Mouse (Mus musculus): ENCODE measurements at regions not wholly inside any gene's neighbourhood (a gene's known extent, or its start where the extent isn't known, plus 50 kb on each side); places are given as distances from the start of the nearest gene placed in this dataset.
"Not testable (repeated sequence)": the region's sequence is repeated elsewhere in the genome, so short reads cannot be mapped to it uniquely, and the experiment has no call there.

DNA sequence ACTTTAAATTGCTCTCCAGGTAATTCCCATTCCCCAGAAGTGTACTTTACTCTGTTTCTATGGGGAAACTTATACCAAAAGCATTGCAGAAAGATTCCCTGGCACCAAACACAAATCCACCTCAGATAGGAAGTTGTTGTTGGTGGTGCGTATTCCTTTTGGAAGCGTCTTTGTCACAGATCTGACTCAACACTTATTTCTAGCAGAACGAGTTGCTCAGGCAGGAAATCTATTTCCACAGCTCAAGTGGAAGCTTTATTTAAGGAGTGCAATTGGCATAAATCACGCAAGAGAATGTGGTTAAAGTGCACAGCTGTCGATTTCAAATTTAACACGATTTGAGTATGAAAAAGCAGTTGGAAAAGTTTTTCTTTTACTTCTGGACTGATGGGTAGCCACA is 436.9 kb upstream of the Ghitm start:
- no peak for DNase-seq

- DNase-seq, result no peak
These were observed 423.2 kb upstream of the Ghitm start for GRCm38 (mm10) chr14:37558258-37558657.

GRCm38 (mm10) chr14:37523616-37524015 is 388.5 kb upstream of the Ghitm start:
- no peak for DNase-seq

DNA sequence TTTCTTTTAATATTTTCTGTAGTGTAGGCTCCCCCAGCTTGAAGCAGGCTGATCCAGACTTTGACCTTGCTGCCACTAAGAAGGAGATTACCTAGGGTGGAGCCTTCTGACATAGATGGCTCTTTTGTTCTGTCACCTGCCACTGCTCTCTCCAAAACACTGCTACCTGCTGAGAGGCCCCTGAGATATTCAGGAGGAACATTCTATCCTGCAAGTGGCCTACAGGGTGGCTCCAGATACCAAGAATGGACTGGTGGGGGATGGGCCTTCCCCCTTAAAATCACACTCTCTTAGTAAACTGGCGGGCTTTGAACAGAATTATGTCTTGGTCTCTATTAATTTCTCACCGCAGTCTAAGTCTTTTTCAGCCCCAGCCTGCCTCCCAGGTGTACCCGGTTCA is 385.6 kb upstream of the Ghitm start:
- not testable (repeated sequence) for DNase-seq

DNA sequence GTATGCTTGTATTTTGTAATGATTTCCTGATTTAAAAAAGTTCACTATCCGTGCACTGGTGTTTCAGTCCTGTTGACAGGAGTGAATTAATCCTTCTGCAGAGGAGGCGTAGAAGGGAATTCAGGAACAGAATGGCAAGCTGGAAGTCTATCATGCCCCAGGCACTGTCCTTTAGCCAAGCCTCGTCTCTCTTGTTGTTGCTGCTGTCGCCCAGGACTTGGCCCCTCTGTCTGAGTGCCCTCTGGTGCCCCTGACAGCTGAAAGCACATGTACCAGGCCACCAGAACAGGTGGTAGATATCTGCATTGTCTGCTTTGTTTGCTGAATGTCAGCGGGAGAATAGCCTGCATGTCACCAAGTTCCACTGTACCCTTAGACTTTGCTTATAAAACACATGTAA is 370.2 kb upstream of the Ghitm start:
- no peak for DNase-seq

DNA sequence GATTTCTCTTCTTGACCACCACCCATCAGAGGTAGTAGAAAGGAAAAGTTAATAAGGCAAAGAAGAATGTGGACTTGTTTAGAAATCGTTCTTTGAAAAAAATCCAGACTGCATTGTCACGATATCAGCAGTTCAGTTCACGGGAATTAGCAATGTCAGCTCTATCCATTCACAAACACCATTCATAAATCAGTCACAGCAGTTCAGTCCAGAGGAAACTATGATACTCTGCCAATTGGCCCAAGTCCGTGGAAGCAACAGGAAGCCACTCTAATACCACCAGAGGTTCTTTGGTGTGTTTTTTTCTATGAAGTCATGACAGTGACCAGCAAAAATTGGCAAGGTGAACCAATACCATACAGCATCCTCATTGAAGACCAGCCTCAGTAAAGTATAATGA is 355.6 kb upstream of the Ghitm start:
- DNase-seq, result no peak

GRCm38 (mm10) chr14:37485292-37485691 is 350.2 kb upstream of the Ghitm start:
- DNase-seq, result no peak

DNA sequence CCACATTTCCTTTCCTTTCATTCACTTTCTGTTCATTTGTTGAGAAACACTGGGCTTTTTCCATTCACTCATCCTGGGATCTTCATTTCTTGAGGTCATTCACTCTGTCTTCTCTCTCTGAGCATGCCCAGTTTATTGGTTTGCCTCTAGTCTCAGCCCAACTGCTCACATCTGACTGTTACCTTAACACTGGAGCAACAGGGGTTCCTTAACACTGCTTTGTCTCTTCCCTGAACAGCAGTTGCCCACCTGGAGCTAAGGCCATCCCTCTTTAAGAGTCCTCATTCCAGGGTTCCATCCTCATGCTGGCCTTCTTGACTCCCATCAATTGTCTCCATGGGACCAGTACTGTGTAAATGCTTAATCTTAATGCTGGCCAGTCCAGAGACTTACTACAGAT is 342.5 kb upstream of the Ghitm start:
- no peak for DNase-seq

GRCm38 (mm10) chr14:37468711-37469110 is 333.6 kb upstream of the Ghitm start:
- DNase-seq, result no peak

DNA sequence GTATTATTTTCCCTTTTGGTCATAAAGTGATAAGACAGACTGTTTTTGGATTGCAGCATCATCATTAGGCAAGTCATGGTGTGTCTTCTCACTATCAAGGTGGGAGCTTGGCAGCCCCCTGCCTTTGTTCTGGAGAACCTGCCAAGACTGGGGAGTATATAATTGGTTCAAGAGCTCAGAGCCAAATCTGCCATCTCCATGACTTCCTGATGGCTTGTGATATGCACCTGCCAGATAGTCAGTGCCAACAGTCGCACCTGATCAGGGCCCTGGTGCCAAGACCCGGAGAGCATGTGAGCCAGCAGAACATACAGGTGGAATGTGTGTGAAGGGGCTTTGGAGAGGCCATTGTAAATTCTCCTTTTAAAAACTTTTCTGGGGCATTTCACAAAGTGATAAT is 305.8 kb upstream of the Ghitm start:
- DNase-seq, result no peak

GRCm38 (mm10) chr14:37430656-37431055 is 295.6 kb upstream of the Ghitm start:
- no peak for DNase-seq

DNA sequence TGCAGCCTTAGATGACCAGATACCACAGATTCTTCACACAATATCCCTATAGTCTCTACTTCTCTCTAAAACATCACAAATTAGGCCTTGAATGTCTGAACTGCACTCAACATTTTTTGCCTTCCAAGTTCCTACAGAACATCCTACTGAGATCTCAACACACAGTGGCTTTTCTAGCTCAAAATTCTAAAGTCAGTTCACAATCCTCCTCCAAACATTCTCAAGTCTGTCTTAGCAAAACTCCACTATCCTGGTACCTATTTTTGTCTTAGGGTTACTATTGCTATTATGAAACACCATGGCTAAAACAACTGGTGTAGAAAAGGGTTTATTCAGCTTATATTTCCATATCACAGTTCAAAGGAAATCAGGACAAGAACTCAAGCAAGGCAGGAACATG is 290.4 kb upstream of the Ghitm start:
- no peak for DNase-seq

GRCm38 (mm10) chr14:37421566-37421965 is 286.5 kb upstream of the Ghitm start:
- no peak for DNase-seq

GRCm38 (mm10) chr14:37412583-37412982 is 277.5 kb upstream of the Ghitm start:
- not testable (repeated sequence) for DNase-seq

GRCm38 (mm10) chr14:37371972-37372371 is 236.9 kb upstream of the Ghitm start:
- no peak for DNase-seq

DNA sequence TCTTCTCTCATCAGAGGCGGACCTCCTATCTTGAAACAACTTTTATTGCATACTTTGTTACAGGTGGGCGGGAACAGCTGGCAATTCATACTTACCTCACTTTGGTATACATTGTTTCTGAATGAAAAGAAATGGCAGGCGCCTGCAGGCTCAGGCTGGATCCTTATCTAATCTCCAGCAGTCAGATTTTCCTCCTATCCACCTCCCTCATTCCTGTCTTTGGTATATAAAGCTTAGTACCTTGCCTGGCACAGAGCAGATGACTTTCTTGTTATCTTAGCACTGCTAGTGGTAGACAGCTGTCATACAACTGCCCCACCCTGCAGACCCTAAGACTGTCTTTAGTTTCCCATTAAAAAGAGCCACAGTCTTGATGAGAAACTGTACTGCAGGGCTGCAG is 226.8 kb upstream of the Ghitm start:
- no peak for DNase-seq

GRCm38 (mm10) chr14:37355968-37356704 is 221.1 kb upstream of the Ghitm start:
- DNase-seq, result peak; percentile 15

GRCm38 (mm10) chr14:37323392-37323791 is 188.3 kb upstream of the Ghitm start:
- no peak for DNase-seq

GRCm38 (mm10) chr14:37315239-37315895 is 180.3 kb upstream of the Ghitm start:
- no peak for DNase-seq

DNA sequence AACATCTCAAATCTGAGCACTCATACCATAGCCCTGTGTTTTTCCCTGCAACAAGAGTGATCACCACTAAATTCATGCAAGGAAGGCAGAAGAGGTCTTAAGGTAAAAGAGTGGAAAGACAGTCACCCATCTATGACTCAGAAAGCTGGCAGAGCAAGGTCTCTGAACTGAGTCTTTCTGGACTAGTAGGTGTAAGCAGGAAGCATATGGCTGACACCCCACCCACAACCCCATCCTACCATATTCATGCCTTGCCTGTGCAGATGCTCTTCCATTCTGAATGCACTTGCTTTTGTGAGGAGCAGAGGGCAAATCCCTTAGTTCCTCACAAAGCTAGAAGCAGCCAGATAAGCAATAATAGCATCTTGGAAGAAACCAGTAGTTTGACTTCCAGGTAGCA is 178.8 kb upstream of the Ghitm start:
- DNase-seq, result no peak

DNA sequence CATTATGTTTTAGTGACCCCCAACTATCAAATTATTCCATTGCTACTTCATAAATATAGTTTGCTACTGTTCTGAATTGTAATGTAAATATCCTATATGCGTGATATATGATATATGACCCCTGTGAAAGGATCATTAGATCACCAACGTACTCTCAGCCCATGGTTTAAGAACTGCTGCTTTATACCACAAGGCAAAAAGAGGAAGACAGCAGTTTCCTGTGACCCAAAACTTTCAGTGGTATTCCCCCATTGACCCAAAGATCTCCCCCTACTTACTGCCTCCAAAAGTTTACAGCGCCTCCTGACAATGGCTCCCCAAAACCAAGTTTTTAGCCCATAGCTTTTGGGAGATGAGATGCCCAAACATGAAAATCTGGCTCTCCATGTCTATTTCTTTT is 177.8 kb upstream of the Ghitm start:
- DNase-seq, result no peak

- DNase-seq, result no peak
These were observed 171.7 kb upstream of the Ghitm start for GRCm38 (mm10) chr14:37306622-37307274.

GRCm38 (mm10) chr14:37298631-37299030 is 163.6 kb upstream of the Ghitm start:
- no peak for DNase-seq

DNA sequence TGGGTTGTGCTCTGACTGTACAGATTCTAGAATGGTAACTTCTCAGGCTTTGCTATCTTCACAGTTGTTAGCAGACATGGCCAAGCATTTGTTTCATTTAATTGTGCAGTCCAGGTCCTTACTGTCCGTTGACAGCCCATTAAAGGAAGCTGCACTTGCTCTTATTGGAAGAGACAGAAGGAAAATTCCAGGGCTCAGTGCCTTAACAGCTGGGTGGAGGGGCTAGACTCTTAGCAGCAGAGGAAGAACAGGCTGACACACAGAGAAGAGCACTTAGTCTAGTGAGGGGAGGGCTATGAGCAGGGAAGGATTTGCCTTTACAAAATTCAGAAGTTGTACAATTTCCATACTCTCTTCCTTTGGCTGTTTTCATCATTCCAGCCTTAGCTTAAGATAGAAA is 161.5 kb upstream of the Ghitm start:
- no peak for DNase-seq

Data from gastrocnemius, postnatal 10 days (tissue).